ENCODE assay signal across 19 mouse cellular contexts in genomic region chr12:3784258-3784657, GRCm38 (mm10). TPM values are rescaled to one million over a fixed set of nuclear protein-coding genes. Genes with fewer than 3 reads are reported as not detected.
DNase-seq lines count a peak whose midpoint lies in the region; ATAC-seq lines count a peak whose summit lies in the region.
"Had no signal": no experiment of that assay in that cellular context is flagged by ENCODE, and none has a peak within 500 bp of the region (broad histone marks: within the 10 kb centered on the region; RNA-seq: fewer than 3 reads in every experiment).

No protein-coding gene starts in this region.

- no peak overlapping the region for H3K9ac ChIP-seq in hindbrain, embryonic 15.5 days
- H3K9ac ChIP-seq in hindbrain, embryonic 11.5 days (ENCODE audit: low read depth, low read length) = no peak overlapping the region
- no peak overlapping the region for H3K9ac ChIP-seq in lung, embryonic 16.5 days (ENCODE audit: low read length)
- H3K9ac ChIP-seq in intestine, embryonic 15.5 days = no peak overlapping the region
- H3K9ac ChIP-seq in stomach, embryonic 15.5 days = no peak overlapping the region
- H3K9ac ChIP-seq: embryonic facial prominence, embryonic 15.5 days; limb, embryonic 15.5 days had no signal

- H3K27me3 ChIP-seq in hindbrain, embryonic 15.5 days = no peaks in the 10 kb centered on the region
- H3K27me3 ChIP-seq in hindbrain, embryonic 11.5 days (ENCODE audit: control insufficient read depth, insufficient read depth, low read length) = no peaks in the 10 kb centered on the region
- no peaks in the 10 kb centered on the region for H3K27me3 ChIP-seq in lung, embryonic 16.5 days (ENCODE audit: control insufficient read depth, insufficient read depth, low read depth, low read length)
- no peaks in the 10 kb centered on the region for H3K27me3 ChIP-seq in intestine, embryonic 15.5 days (replicated peaks)
- H3K27me3 ChIP-seq in stomach, embryonic 15.5 days (replicated peaks) = no peaks in the 10 kb centered on the region
- H3K27me3 ChIP-seq: embryonic facial prominence, embryonic 15.5 days; limb, embryonic 15.5 days had no signal

- no peak overlapping the region for H3K4me2 ChIP-seq in hindbrain, embryonic 15.5 days
- H3K4me2 ChIP-seq in hindbrain, embryonic 11.5 days (replicated peaks; ENCODE audit: low read depth, low read length) = no peak overlapping the region
- H3K4me2 ChIP-seq in lung, embryonic 16.5 days (ENCODE audit: low read depth, low read length) = no peak overlapping the region
- H3K4me2 ChIP-seq in intestine, embryonic 15.5 days (replicated peaks) = 0 out of 2 replicates have a peak overlapping the region, but pooled peaks have one; percentile 25
- H3K4me2 ChIP-seq in stomach, embryonic 15.5 days = no peak overlapping the region
- H3K4me2 ChIP-seq: embryonic facial prominence, embryonic 15.5 days; limb, embryonic 15.5 days had no signal

- DNase-seq in hindbrain, embryonic 11.5 days (ENCODE audit: low spot score) = no peak
- no peak for DNase-seq in lung, postnatal 25 days (ENCODE audit: low spot score)
- DNase-seq in gastrocnemius, postnatal 14 days = no peak
- DNase-seq: adrenal gland, adult 2 months; cerebellum, adult 2 months; heart, adult 18-20 months; heart, postnatal 10 days; kidney, adult 2 months; lung, adult 2 months; right cerebral cortex, postnatal 25 days; thymus, adult 2 months had no signal

- H3K4me1 ChIP-seq in hindbrain, embryonic 15.5 days (replicated peaks) = peaks cover 69% of the 10 kb centered on the region
- H3K4me1 ChIP-seq in hindbrain, embryonic 11.5 days (replicated peaks; ENCODE audit: control insufficient read depth, insufficient read depth, low read length) = peaks cover 15% of the 10 kb centered on the region
- peaks cover 85% of the 10 kb centered on the region for H3K4me1 ChIP-seq in lung, embryonic 16.5 days (replicated peaks; ENCODE audit: control insufficient read depth, insufficient read depth, low read length)
- peaks cover 87% of the 10 kb centered on the region for H3K4me1 ChIP-seq in intestine, embryonic 15.5 days (replicated peaks)
- H3K4me1 ChIP-seq in stomach, embryonic 15.5 days = peaks cover 85% of the 10 kb centered on the region

- 64% methylated on average over 2 of the region's 2 CpGs for WGBS in hindbrain, embryonic 15.5 days
- 68% methylated on average over 2 of the region's 2 CpGs for whole genome bisulfite sequencing in hindbrain, embryonic 11.5 days
- WGBS in lung, embryonic 16.5 days = 64% methylated on average over 2 of the region's 2 CpGs
- WGBS in intestine, embryonic 15.5 days = 57% methylated on average over 2 of the region's 2 CpGs
- 69% methylated on average over 2 of the region's 2 CpGs for WGBS in stomach, embryonic 15.5 days

- intact Hi-C loops in gastrocnemius, postnatal 14 days (cut with DNase I; ENCODE audit: low total_unique reads) = no loop called here

- no peaks in the 10 kb centered on the region for H3K36me3 ChIP-seq in hindbrain, embryonic 15.5 days
- no peaks in the 10 kb centered on the region for H3K36me3 ChIP-seq in hindbrain, embryonic 11.5 days (ENCODE audit: control insufficient read depth, insufficient read depth, low read length)
- no peaks in the 10 kb centered on the region for H3K36me3 ChIP-seq in lung, embryonic 16.5 days (ENCODE audit: control insufficient read depth, insufficient read depth, low read length)
- H3K36me3 ChIP-seq in intestine, embryonic 15.5 days = no peaks in the 10 kb centered on the region
- H3K36me3 ChIP-seq in stomach, embryonic 15.5 days = no peaks in the 10 kb centered on the region
- H3K36me3 ChIP-seq: embryonic facial prominence, embryonic 15.5 days; G1E; limb, embryonic 15.5 days had no signal

- no peak overlapping the region for H3K4me3 ChIP-seq in hindbrain, embryonic 15.5 days
- no peak overlapping the region for H3K4me3 ChIP-seq in hindbrain, embryonic 11.5 days (ENCODE audit: low read depth, low read length)
- H3K4me3 ChIP-seq in lung, embryonic 16.5 days (ENCODE audit: low read length) = no peak overlapping the region
- H3K4me3 ChIP-seq in intestine, embryonic 15.5 days (replicated peaks) = no peak overlapping the region
- H3K4me3 ChIP-seq in stomach, embryonic 15.5 days (replicated peaks) = no peak overlapping the region
- H3K4me3 ChIP-seq: embryonic facial prominence, embryonic 15.5 days; limb, embryonic 15.5 days had no signal

- no peaks in the 10 kb centered on the region for H3K9me3 ChIP-seq in hindbrain, embryonic 15.5 days
- no peaks in the 10 kb centered on the region for H3K9me3 ChIP-seq in hindbrain, embryonic 11.5 days (ENCODE audit: control insufficient read depth, low read length)
- H3K9me3 ChIP-seq in lung, embryonic 16.5 days (ENCODE audit: control insufficient read depth, low read length) = no peaks in the 10 kb centered on the region
- no peaks in the 10 kb centered on the region for H3K9me3 ChIP-seq in intestine, embryonic 15.5 days
- H3K9me3 ChIP-seq in stomach, embryonic 15.5 days = no peaks in the 10 kb centered on the region
- H3K9me3 ChIP-seq: embryonic facial prominence, embryonic 15.5 days; G1E; limb, embryonic 15.5 days had no signal

- peak; percentile 9; the same call in 1 of the 2 replicates for ATAC-seq in hindbrain, embryonic 15.5 days (ENCODE audit: low FRiP score, low read depth)
- no peak for ATAC-seq in hindbrain, embryonic 11.5 days (ENCODE audit: low FRiP score)
- ATAC-seq in lung, embryonic 16.5 days (ENCODE audit: low read depth) = no peak
- no peak for ATAC-seq in intestine, embryonic 15.5 days
- no peak for ATAC-seq in stomach, embryonic 15.5 days (ENCODE audit: insufficient read depth, low FRiP score, low read depth)
- ATAC-seq: forebrain, embryonic 14.5 days had no signal

- peak overlapping the region; percentile 80; the same call in 1 of the 2 replicates for H3K27ac ChIP-seq in hindbrain, embryonic 15.5 days (replicated peaks)
- H3K27ac ChIP-seq in hindbrain, embryonic 11.5 days (ENCODE audit: low read depth, low read length) = no peak overlapping the region
- peak overlapping the region; percentile 3; the same call in 1 of the 2 replicates for H3K27ac ChIP-seq in lung, embryonic 16.5 days (ENCODE audit: low read length)
- H3K27ac ChIP-seq in intestine, embryonic 15.5 days = peak overlapping the region; percentile 78
- peak overlapping the region; percentile 89 for H3K27ac ChIP-seq in stomach, embryonic 15.5 days
- H3K27ac ChIP-seq: embryonic facial prominence, embryonic 15.5 days had no signal

RNA-seq across cellular contexts. Expression of gene Dnmt3a, which starts 21.5 kb away (rescaled TPM):
- polyA plus RNA-seq in hindbrain, embryonic 15.5 days (2015; fragmentation: Nextera tagmentation; extraction: Ambion mirVana) = 109 and 144 TPM in 2 replicates
- 68.6 and 75.5 TPM in 2 replicates for polyA plus RNA-seq in hindbrain, embryonic 11.5 days (2014; fragmentation: Nextera tagmentation; extraction: Ambion mirVana)
- 64.2 and 77.3 TPM in 2 replicates for polyA plus RNA-seq in lung, embryonic 16.5 days (2015; fragmentation: Nextera tagmentation; extraction: Ambion mirVana)
- 114 and 120 TPM in 2 replicates for polyA plus RNA-seq in intestine, embryonic 15.5 days (2015; fragmentation: Nextera tagmentation; extraction: Ambion mirVana)
- 126 and 133 TPM in 2 replicates for polyA plus RNA-seq in stomach, embryonic 15.5 days (2015; fragmentation: Nextera tagmentation; extraction: Ambion mirVana)
- 100 to 1,000 TPM; 119 to 137 TPM for total RNA-seq in gastrocnemius, postnatal 14 days (2021)
